Mouse (Mus musculus): Measurements from ENCODE around the gene Fam69b. TPM values are rescaled to one million over a fixed set of nuclear protein-coding genes. Genes with fewer than 3 reads are reported as not detected.

The Fam69b gene
- 3.7 and 3.8 TPM in 2 replicates for polyA plus RNA-seq (2015; fragmentation: Nextera tagmentation; extraction: Ambion mirVana)

GRCm38 (mm10) chr2:26627921-26628739 is at the start of gene Fam69b:
TSS of gene Fam69b (plus strand) at chr2:26628457.

DNA sequence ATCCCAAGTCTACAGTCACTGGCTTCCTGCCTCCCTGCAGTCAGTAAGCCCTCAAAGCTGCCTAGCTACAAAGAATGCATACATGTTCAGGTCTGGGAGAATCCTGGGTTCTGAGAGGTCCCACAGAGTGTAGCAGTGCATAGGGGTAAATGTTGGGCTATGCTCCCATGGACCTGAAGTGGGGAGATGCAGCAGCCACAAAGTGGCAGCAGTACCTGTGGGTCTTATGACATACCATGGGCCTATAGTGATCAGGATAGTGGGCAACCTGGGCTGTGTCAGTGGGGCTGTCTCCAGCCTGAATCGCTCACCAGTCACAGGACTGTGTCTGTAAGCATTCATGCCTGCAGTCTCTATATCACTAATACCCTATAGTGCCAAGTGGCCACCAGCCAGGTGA is 48.5 kb upstream of the Fam69b start, which contains the start of gene Egfl7:
Egfl7 (plus strand) TSS at position 301 of the 400 bp plus-strand sequence.

DNA sequence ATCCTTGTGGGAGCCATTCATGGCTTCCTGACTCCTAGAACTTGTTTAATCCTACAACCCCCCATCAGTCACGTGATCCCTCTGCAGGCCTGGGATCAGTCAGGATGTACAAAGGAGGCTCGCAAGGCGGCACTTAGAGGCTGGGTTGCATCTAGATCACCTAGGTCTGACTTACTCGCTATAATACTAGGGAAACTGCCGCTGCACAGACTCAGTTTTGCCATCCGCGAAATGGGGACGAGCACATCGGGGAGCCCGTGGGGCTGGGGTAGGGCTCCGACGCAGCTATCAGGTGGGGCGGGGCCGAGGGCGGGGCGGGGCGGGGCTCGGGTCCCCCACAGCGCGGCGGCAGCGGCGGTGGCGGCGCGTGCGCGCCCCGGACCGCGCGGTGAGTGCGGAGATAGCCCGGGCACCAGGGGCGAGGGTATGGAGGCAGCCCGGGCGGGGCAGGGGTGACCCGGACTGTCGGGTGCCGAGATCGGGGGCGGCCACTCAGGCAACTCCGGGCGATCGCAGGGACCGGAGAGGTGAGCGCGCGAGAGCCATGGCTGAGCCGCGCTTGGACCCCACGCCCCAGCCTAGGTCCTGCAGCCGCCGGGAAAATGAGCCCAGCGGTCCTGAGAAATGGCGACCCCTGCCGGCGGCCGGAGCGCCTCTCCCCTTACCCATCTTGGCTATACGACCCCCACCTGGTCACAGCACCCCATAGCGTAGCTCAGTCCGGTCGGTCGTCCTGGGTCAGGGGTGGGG is 41.8 kb upstream of the Fam69b start, which contains the start of gene Gm20532:
Gm20532 (plus strand) TSS at position 346 of the 750 bp plus-strand sequence.

GRCm38 (mm10) chr2:26603720-26604671 is 24.3 kb upstream of the Fam69b start, which contains the start of gene Agpat2:
TSS of gene Agpat2 (minus strand) at chr2:26604417.

DNA sequence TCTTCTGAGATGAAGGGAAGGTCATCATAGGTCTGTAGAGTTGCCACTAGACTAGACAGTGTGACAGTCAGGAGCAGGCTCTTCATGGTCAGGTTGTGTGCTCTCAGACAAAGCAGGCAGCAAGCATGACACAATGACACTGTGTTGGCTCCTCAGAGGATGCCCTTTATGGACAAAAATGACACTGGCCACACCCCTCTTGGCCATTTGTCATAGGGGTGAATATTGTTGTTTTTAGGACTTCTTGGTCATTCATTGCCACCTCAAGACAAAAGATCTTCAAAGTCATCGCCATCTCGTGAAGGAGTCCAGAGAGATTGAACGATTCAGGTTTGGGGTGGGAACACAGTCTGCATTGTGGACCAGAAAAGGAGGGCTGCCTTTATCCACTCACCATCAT is 42.9 kb downstream of the Fam69b start, which contains the start of gene Lcn4:
Lcn4 (minus strand) TSS at position 101 of the 400 bp plus-strand sequence.

MicroRNAs within 50 kb of the gene (microRNA counts, 519-probe panel; counts per million panel counts)
- microRNA mmu-miR-126-3p (7,628 counts per million, percentile 98 among the panel's probes with 10 or more counts), microRNA mmu-miR-126-5p (4,421 counts per million, percentile 82 among the panel's probes with 10 or more counts)

Small RNA genes lying within 50 kb of the gene (microRNA-seq; reads per million reads assigned to microRNA genes)
- gene Mir126a (0.41 to 1.5 reads per million in 2 experiments), gene Mir126b (0 reads per million in 2 experiments)

Other genes starting within 250 kb of the Fam69b start
- 7.9 and 11.8 TPM in 2 replicates for gene Snapc4, start 247.8 kb upstream of the Fam69b start, polyA plus RNA-seq (2015; fragmentation: Nextera tagmentation; extraction: Ambion mirVana)
- 36.1 and 43.0 TPM in 2 replicates for gene Entr1, start 239.1 kb upstream of the Fam69b start, polyA plus RNA-seq (2015; fragmentation: Nextera tagmentation; extraction: Ambion mirVana)
- 92.2 and 94.2 TPM in 2 replicates for gene Pmpca, start 239.1 kb upstream of the Fam69b start, polyA plus RNA-seq (2015; fragmentation: Nextera tagmentation; extraction: Ambion mirVana)
- 8.2 and 8.8 TPM in 2 replicates for gene Inpp5e, start 219.3 kb upstream of the Fam69b start, polyA plus RNA-seq (2015; fragmentation: Nextera tagmentation; extraction: Ambion mirVana)
- gene Sec16a, start 183.2 kb upstream of the Fam69b start, polyA plus RNA-seq (2015; fragmentation: Nextera tagmentation; extraction: Ambion mirVana) = 7.7 and 8.2 TPM in 2 replicates
- gene Notch1, start 111.8 kb upstream of the Fam69b start, polyA plus RNA-seq (2015; fragmentation: Nextera tagmentation; extraction: Ambion mirVana) = 7.0 and 7.3 TPM in 2 replicates
- gene Egfl7, start 48.4 kb upstream of the Fam69b start, polyA plus RNA-seq (2015; fragmentation: Nextera tagmentation; extraction: Ambion mirVana) = 109 and 112 TPM in 2 replicates
- not detected in 2 replicates for gene Gm20532, start 41.8 kb upstream of the Fam69b start, polyA plus RNA-seq (2015; fragmentation: Nextera tagmentation; extraction: Ambion mirVana)
- 10.3 and 69.3 TPM in 2 replicates for gene Agpat2, start 24.0 kb upstream of the Fam69b start, polyA plus RNA-seq (2015; fragmentation: Nextera tagmentation; extraction: Ambion mirVana)
- not detected in 2 replicates for gene Lcn4, start 42.8 kb downstream of the Fam69b start, polyA plus RNA-seq (2015; fragmentation: Nextera tagmentation; extraction: Ambion mirVana)
- gene Abo, start 236.5 kb downstream of the Fam69b start, polyA plus RNA-seq (2015; fragmentation: Nextera tagmentation; extraction: Ambion mirVana) = not detected in 2 replicates